In the genomic region with DNA sequence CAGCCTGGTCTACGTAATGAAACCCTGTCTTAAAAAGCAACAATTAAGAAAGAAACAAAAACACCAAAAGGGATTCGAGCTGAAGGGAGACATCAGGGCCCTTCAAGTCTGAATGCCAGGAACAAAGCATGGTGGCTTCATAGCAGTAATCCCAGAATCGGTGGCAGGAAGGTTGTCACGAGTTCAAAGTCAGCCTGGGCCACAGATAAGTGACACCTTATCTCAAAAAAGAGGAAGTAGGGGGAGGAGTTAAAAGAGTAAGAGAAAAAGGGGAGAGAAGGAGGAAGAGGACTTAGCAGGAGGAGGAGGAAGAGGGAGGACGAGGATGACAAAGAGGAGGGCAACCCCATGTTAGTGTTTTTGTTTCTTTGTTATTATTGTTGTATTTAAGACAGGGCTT, we compare ENCODE assay signal across 25 mouse cellular contexts. TPM values are rescaled to one million over a fixed set of nuclear protein-coding genes. Genes with fewer than 3 reads are reported as not detected.
DNase-seq lines count a peak whose midpoint lies in the region; ATAC-seq and TF ChIP-seq lines count a peak whose summit lies in the region.
"Had no signal": no experiment of that assay in that cellular context is flagged by ENCODE, and none has a peak within 500 bp of the region (broad histone marks: within the 10 kb centered on the region; RNA-seq: fewer than 3 reads in every experiment).

No protein-coding gene starts in this region.

- DNase-seq in gastrocnemius, adult 2 months: peak; percentile 8
- DNase-seq in gastrocnemius, postnatal 14 days: no peak
- peak; percentile 33 for DNase-seq in 416B (ENCODE audit: low read depth)
- no peak for DNase-seq in ovary, adult 18-20 months (ENCODE audit: low spot score)
- no peak for DNase-seq in retina, postnatal 1 day
- DNase-seq: adrenal gland, postnatal 25 days; cerebellum, adult 18-20 months; cerebellum, postnatal 10 days; forebrain, postnatal 0 days; gastrocnemius, postnatal 25 days; kidney, adult 18-20 months; kidney, postnatal 14 days; layer of hippocampus, adult 9-11 months; liver; lung, embryonic 14.5 days; right cerebral cortex, postnatal 4 days had no signal

- no peaks in the 10 kb centered on the region for H3K27me3 ChIP-seq in intestine, embryonic 15.5 days (replicated peaks)
- no peaks in the 10 kb centered on the region for H3K27me3 ChIP-seq in stomach, embryonic 16.5 days (ENCODE audit: control insufficient read depth, insufficient read depth, low read length)
- H3K27me3 ChIP-seq: heart, embryonic 15.5 days; midbrain, embryonic 15.5 days had no signal

- ATAC-seq in intestine, embryonic 15.5 days: no peak
- no peak for ATAC-seq in stomach, embryonic 16.5 days (ENCODE audit: insufficient read depth, low FRiP score)
- ATAC-seq: forebrain, postnatal 0 days; hindbrain, embryonic 16.5 days; midbrain, embryonic 15.5 days had no signal

- H3K9ac ChIP-seq in intestine, embryonic 15.5 days: no peak overlapping the region
- no peak overlapping the region for H3K9ac ChIP-seq in stomach, embryonic 16.5 days (ENCODE audit: low read length)
- H3K9ac ChIP-seq: forebrain, embryonic 12.5 days; forebrain, postnatal 0 days; heart, embryonic 15.5 days; liver, embryonic 14.5 days; lung, embryonic 14.5 days; midbrain, embryonic 15.5 days had no signal

- H3K4me3 ChIP-seq in gastrocnemius, adult 2 months: no peak overlapping the region
- H3K4me3 ChIP-seq in intestine, embryonic 15.5 days (replicated peaks): no peak overlapping the region
- H3K4me3 ChIP-seq in stomach, embryonic 16.5 days (replicated peaks; ENCODE audit: low read length): no peak overlapping the region
- H3K4me3 ChIP-seq: forebrain, embryonic 12.5 days; heart, embryonic 10.5 days; heart, embryonic 15.5 days; midbrain, embryonic 10.5 days; midbrain, embryonic 15.5 days had no signal

- peak overlapping the region; percentile 67; the same call in 1 of the 2 replicates for H3K27ac ChIP-seq in gastrocnemius, adult 2 months
- 0 out of 2 replicates have a peak overlapping the region, but pooled peaks have one; percentile 65 for H3K27ac ChIP-seq in intestine, embryonic 15.5 days
- H3K27ac ChIP-seq in stomach, embryonic 16.5 days (ENCODE audit: low read length): peak overlapping the region; percentile 85
- H3K27ac ChIP-seq: forebrain, embryonic 12.5 days; heart, embryonic 10.5 days; heart, embryonic 15.5 days; liver, embryonic 14.5 days; midbrain, embryonic 10.5 days; midbrain, embryonic 15.5 days had no signal

- no peaks in the 10 kb centered on the region for H3K9me3 ChIP-seq in intestine, embryonic 15.5 days
- H3K9me3 ChIP-seq in stomach, embryonic 16.5 days (replicated peaks; ENCODE audit: control insufficient read depth, low read length): no peaks in the 10 kb centered on the region
- H3K9me3 ChIP-seq: forebrain, embryonic 12.5 days; heart, embryonic 10.5 days; heart, embryonic 15.5 days; midbrain, embryonic 10.5 days; midbrain, embryonic 15.5 days had no signal

- 67% methylated on average over 5 of the region's 5 CpGs for WGBS in intestine, embryonic 15.5 days
- WGBS in stomach, embryonic 16.5 days: 62% methylated on average over 5 of the region's 5 CpGs

- TF ChIP-seq CTCF in gastrocnemius, adult 2 months (IDR thresholded peaks at IDR 0.05): no peak

- H3K4me1 ChIP-seq in intestine, embryonic 15.5 days (replicated peaks): peaks cover 17% of the 10 kb centered on the region
- peaks cover 14% of the 10 kb centered on the region for H3K4me1 ChIP-seq in stomach, embryonic 16.5 days (ENCODE audit: control insufficient read depth, insufficient read depth, low read length)
- H3K4me1 ChIP-seq: forebrain, embryonic 12.5 days; midbrain, embryonic 15.5 days had no signal

- H3K36me3 ChIP-seq in intestine, embryonic 15.5 days: no peaks in the 10 kb centered on the region
- H3K36me3 ChIP-seq in stomach, embryonic 16.5 days (ENCODE audit: control insufficient read depth, insufficient read depth, low read length): no peaks in the 10 kb centered on the region
- H3K36me3 ChIP-seq: forebrain, embryonic 12.5 days; heart, embryonic 10.5 days; heart, embryonic 15.5 days; midbrain, embryonic 10.5 days; midbrain, embryonic 15.5 days had no signal

- no peak overlapping the region for H3K4me2 ChIP-seq in intestine, embryonic 15.5 days (replicated peaks)
- no peak overlapping the region for H3K4me2 ChIP-seq in stomach, embryonic 16.5 days (ENCODE audit: low read depth, low read length)
- H3K4me2 ChIP-seq: forebrain, embryonic 12.5 days; heart, embryonic 15.5 days; lung, embryonic 14.5 days; midbrain, embryonic 15.5 days had no signal

- intact Hi-C loops in gastrocnemius, adult 2 months (cut with DNase I): no loop called here
- intact Hi-C loops in gastrocnemius, postnatal 14 days (cut with DNase I; ENCODE audit: low total_unique reads): no loop called here

RNA-seq across cellular contexts. Expression of a gene that starts 19.4 kb away (rescaled TPM):
- total RNA-seq in gastrocnemius, adult 2 months (2021): 10 to 100 TPM; 40.6 to 59.3 TPM
- 10 to 100 TPM; 45.2 to 45.5 TPM for total RNA-seq in gastrocnemius, postnatal 14 days (2021)
- polyA plus RNA-seq in intestine, embryonic 15.5 days (2015; fragmentation: Nextera tagmentation; extraction: Ambion mirVana): 20.6 and 21.0 TPM in 2 replicates
- 15.3 and 17.1 TPM in 2 replicates for polyA plus RNA-seq in stomach, embryonic 16.5 days (2015; fragmentation: Nextera tagmentation; extraction: Ambion mirVana)

RNA-seq across cellular contexts. Expression of a gene that starts 53.8 kb away (rescaled TPM):
- 10 to 100 TPM; 97.4 to 99.1 TPM for total RNA-seq in gastrocnemius, adult 2 months (2021)
- 10 to 100 TPM; 83.7 to 85.1 TPM for total RNA-seq in gastrocnemius, postnatal 14 days (2021)
- polyA plus RNA-seq in intestine, embryonic 15.5 days (2015; fragmentation: Nextera tagmentation; extraction: Ambion mirVana): 71.5 and 72.2 TPM in 2 replicates
- 52.1 and 54.4 TPM in 2 replicates for polyA plus RNA-seq in stomach, embryonic 16.5 days (2015; fragmentation: Nextera tagmentation; extraction: Ambion mirVana)

Comparison
In these comparisons a context has a peak if more than half of its experiments do, and no peak if none do; other contexts are left out.
1. DNase-seq: peak in gastrocnemius, adult 2 months (single experiment) and 416B (single experiment); none in gastrocnemius, postnatal 14 days (single experiment), ovary, adult 18-20 months (single experiment) and retina, postnatal 1 day (single experiment).
2. Peak in every context shown above with its lines, with median percentiles within 50 percentile points of each other: H3K27ac ChIP-seq.